24 mouse cellular contexts compared by ENCODE assay signal in genomic region chr9:116618886-116619285, GRCm38 (mm10).
DNase-seq lines count a peak whose midpoint lies in the region; ATAC-seq and TF ChIP-seq lines count a peak whose summit lies in the region.
"Had no signal": no experiment of that assay in that cellular context is flagged by ENCODE, and none has a peak within 500 bp of the region (broad histone marks: within the 10 kb centered on the region; RNA-seq: fewer than 3 reads in every experiment).

No protein-coding gene starts in this region.

- no peak for TF ChIP-seq POLR2A in heart, adult 2 months (IDR thresholded peaks at IDR 0.05; ENCODE audit: insufficient read depth, low read depth, low read length)

- no peak for TF ChIP-seq EP300 in heart, adult 2 months (IDR thresholded peaks at IDR 0.05; ENCODE audit: insufficient read depth, low read depth, low read length)

- H3K36me3 ChIP-seq in heart, adult 2 months (ENCODE audit: control insufficient read depth, insufficient read depth, low read length) = no peaks in the 10 kb centered on the region
- H3K36me3 ChIP-seq: G1E had no signal

- H3K4me1 ChIP-seq in heart, adult 2 months (ENCODE audit: control insufficient read depth, insufficient read depth, low read length) = no peaks in the 10 kb centered on the region; the same call in none of the 2 replicates

- no peak for DNase-seq in frontal cortex, postnatal 25 days (ENCODE audit: low spot score in 2 of 2)
- peak; percentile 70 for DNase-seq in heart, adult 11 months
- DNase-seq in heart, adult 2 months = no peak
- peak; percentile 2 for DNase-seq in layer of hippocampus, adult 9-11 months
- no peak for DNase-seq in layer of hippocampus, postnatal 10 days (ENCODE audit: low spot score in 2 of 2)
- peak; percentile 27 for DNase-seq in brain, adult 2 months (ENCODE audit: low read depth, low spot score)
- DNase-seq: adrenal gland, adult 2 months; adrenal gland, adult 8-10 months; adrenal gland, postnatal 10 days; adrenal gland, postnatal 14 days; adrenal gland, postnatal 25 days; adrenal gland, postnatal 36 days; B cell, adult 2 months; cerebellum, adult 11 months; cerebellum, adult 11-12 months; cerebellum, adult 18-20 months; cerebellum, adult 2 months had no signal

- H3K4me3 ChIP-seq in heart, adult 2 months = no peak overlapping the region

- no peaks in the 10 kb centered on the region for H3K79me2 ChIP-seq in heart, adult 2 months (replicated peaks; ENCODE audit: control insufficient read depth, insufficient read depth, low read length)

- TF ChIP-seq CTCF in heart, adult 2 months (IDR thresholded peaks at IDR 0.05) = no peak

- intact Hi-C loops in heart, adult 2 months (cut with DNase I) = no loop called here

- WGBS in heart, adult 2 months = 97% methylated on average over 5 of the region's 5 CpGs

- peak; percentile 73 for ATAC-seq in frontal cortex, adult (ENCODE audit: low TSS enrichment)
- no peak for ATAC-seq in cerebellum, adult (ENCODE audit: insufficient number of reproducible peaks, low FRiP score, low TSS enrichment)
- ATAC-seq: activated CD4-positive, CD25-positive, alpha-beta regulatory T cell, adult 4 months; CD4-positive, CD25-positive, alpha-beta regulatory T cell, adult 4 months; Patski had no signal

- H3K27me3 ChIP-seq in heart, adult 2 months (ENCODE audit: control insufficient read depth, insufficient read depth, low read length) = no peaks in the 10 kb centered on the region
- H3K27me3 ChIP-seq: CH12.LX, Patski had no signal

- no peak overlapping the region for H3K9ac ChIP-seq in heart, adult 2 months (ENCODE audit: low read depth, low read length)

- no peak overlapping the region for H3K27ac ChIP-seq in heart, adult 2 months

Comparison
In these comparisons a context has a peak if more than half of its experiments do, and no peak if none do; other contexts are left out.
1. DNase-seq: peak in heart, adult 11 months (single experiment), layer of hippocampus, adult 9-11 months (single experiment) and brain, adult 2 months (single experiment); none in frontal cortex, postnatal 25 days (0 of 2), heart, adult 2 months (0 of 2) and layer of hippocampus, postnatal 10 days (0 of 2).